In genomic region chr11:101462141-101462540, GRCm38 (mm10) we compare ENCODE assay signal across 15 mouse cellular contexts. TPM values are rescaled to one million over a fixed set of nuclear protein-coding genes. Genes with fewer than 3 reads are reported as not detected.
DNase-seq lines count a peak whose midpoint lies in the region; ATAC-seq lines count a peak whose summit lies in the region.
"Had no signal": no experiment of that assay in that cellular context is flagged by ENCODE, and none has a peak within 500 bp of the region (broad histone marks: within the 10 kb centered on the region; RNA-seq: fewer than 3 reads in every experiment).

No protein-coding gene starts in this region.

- H3K4me2 ChIP-seq in embryonic facial prominence, embryonic 13.5 days: no peak overlapping the region
- H3K4me2 ChIP-seq in hindbrain, embryonic 15.5 days: peak overlapping the region; percentile 71
- H3K4me2 ChIP-seq in midbrain, embryonic 16.5 days (ENCODE audit: low read length): peak overlapping the region; percentile 79
- H3K4me2 ChIP-seq: heart, embryonic 11.5 days had no signal

- DNase-seq in MN1 (ENCODE audit: low spot score): no peak
- DNase-seq: cerebellum, adult 18-20 months; heart, postnatal 36 days; lung, postnatal 10 days; right cerebral cortex, postnatal 25 days had no signal

- H3K9me3 ChIP-seq in megakaryocyte, embryonic 14.5 days: no peaks in the 10 kb centered on the region
- no peaks in the 10 kb centered on the region for H3K9me3 ChIP-seq in embryonic facial prominence, embryonic 13.5 days
- no peaks in the 10 kb centered on the region for H3K9me3 ChIP-seq in hindbrain, embryonic 15.5 days
- no peaks in the 10 kb centered on the region for H3K9me3 ChIP-seq in midbrain, embryonic 16.5 days (replicated peaks; ENCODE audit: control insufficient read depth, low read length, poor library complexity, severe bottlenecking)

- WGBS in embryonic facial prominence, embryonic 13.5 days: 84% methylated on average over 14 of the region's 14 CpGs
- WGBS in hindbrain, embryonic 15.5 days: 56% methylated on average over 14 of the region's 14 CpGs
- 58% methylated on average over 14 of the region's 14 CpGs for WGBS in midbrain, embryonic 16.5 days

- H3K27ac ChIP-seq in embryonic facial prominence, embryonic 13.5 days: no peak overlapping the region
- H3K27ac ChIP-seq in hindbrain, embryonic 15.5 days (replicated peaks): no peak overlapping the region; the same call in 1 of the 2 replicates
- H3K27ac ChIP-seq in midbrain, embryonic 16.5 days (ENCODE audit: low read length): peak overlapping the region; percentile 53
- H3K27ac ChIP-seq: liver, embryonic 14.5 days had no signal

- H3K9ac ChIP-seq in embryonic facial prominence, embryonic 13.5 days: 0 out of 2 replicates have a peak overlapping the region, but pooled peaks have one; percentile 2
- no peak overlapping the region for H3K9ac ChIP-seq in hindbrain, embryonic 15.5 days
- H3K9ac ChIP-seq in midbrain, embryonic 16.5 days (ENCODE audit: low read depth, low read length): 0 out of 2 replicates have a peak overlapping the region, but pooled peaks have one; percentile 38
- H3K9ac ChIP-seq: liver, embryonic 14.5 days had no signal

- peaks cover 56% of the 10 kb centered on the region for H3K36me3 ChIP-seq in megakaryocyte, embryonic 14.5 days (replicated peaks; ENCODE audit: low read length)
- H3K36me3 ChIP-seq in embryonic facial prominence, embryonic 13.5 days: peaks cover 53% of the 10 kb centered on the region
- H3K36me3 ChIP-seq in hindbrain, embryonic 15.5 days: peaks cover 51% of the 10 kb centered on the region
- peaks cover 40% of the 10 kb centered on the region for H3K36me3 ChIP-seq in midbrain, embryonic 16.5 days (ENCODE audit: control insufficient read depth, insufficient read depth, low read length)

- H3K4me1 ChIP-seq in megakaryocyte, embryonic 14.5 days: peaks cover 57% of the 10 kb centered on the region
- H3K4me1 ChIP-seq in embryonic facial prominence, embryonic 13.5 days: peaks cover 30% of the 10 kb centered on the region
- H3K4me1 ChIP-seq in hindbrain, embryonic 15.5 days (replicated peaks): peaks cover 41% of the 10 kb centered on the region
- peaks cover 33% of the 10 kb centered on the region for H3K4me1 ChIP-seq in midbrain, embryonic 16.5 days (ENCODE audit: control insufficient read depth, insufficient read depth, low read length)

- peaks cover 8% of the 10 kb centered on the region for H3K27me3 ChIP-seq in megakaryocyte, embryonic 14.5 days (replicated peaks)
- H3K27me3 ChIP-seq in embryonic facial prominence, embryonic 13.5 days: peaks cover 2% of the 10 kb centered on the region; the same call in 1 of the 2 replicates
- H3K27me3 ChIP-seq in hindbrain, embryonic 15.5 days: no peaks in the 10 kb centered on the region
- no peaks in the 10 kb centered on the region for H3K27me3 ChIP-seq in midbrain, embryonic 16.5 days (ENCODE audit: control insufficient read depth, insufficient read depth, low read depth, low read length)

- H3K4me3 ChIP-seq in megakaryocyte, embryonic 14.5 days (replicated peaks): peak overlapping the region; percentile 24
- H3K4me3 ChIP-seq in embryonic facial prominence, embryonic 13.5 days: no peak overlapping the region
- H3K4me3 ChIP-seq in hindbrain, embryonic 15.5 days: no peak overlapping the region
- H3K4me3 ChIP-seq in midbrain, embryonic 16.5 days (ENCODE audit: low read depth, low read length): no peak overlapping the region
- H3K4me3 ChIP-seq: erythroblast, embryonic 14.5 days had no signal

- no peak for ATAC-seq in megakaryocyte, adult 5-6 weeks (ENCODE audit: poor library complexity, severe bottlenecking)
- ATAC-seq in embryonic facial prominence, embryonic 13.5 days (ENCODE audit: insufficient number of reproducible peaks, insufficient read depth, low FRiP score, low TSS enrichment, low read depth): no peak
- no peak for ATAC-seq in hindbrain, embryonic 15.5 days (ENCODE audit: low FRiP score, low read depth)
- ATAC-seq in midbrain, embryonic 16.5 days: no peak
- ATAC-seq in erythroblast, adult 5-6 weeks (replicated peaks; ENCODE audit: low FRiP score, poor library complexity, severe bottlenecking): no peak
- ATAC-seq: CD4-positive, CD25-positive, alpha-beta regulatory T cell, adult 4 months had no signal

RNA-seq across cellular contexts. Expression of gene Rnd2, which starts 2.7 kb away (rescaled TPM):
- polyA plus RNA-seq in megakaryocyte, embryonic 14.5 days (2012; ENCODE audit: insufficient read depth, low replicate concordance): 2.6 and 2.9 TPM in 2 replicates
- 0.13 and 0.16 TPM in 2 replicates for total RNA-seq in megakaryocyte, adult 5-6 weeks (2015)
- 0.20 TPM in 1 of 2 replicates, not detected in the other for total RNA-seq in megakaryocyte, adult 5-6 weeks (2017)
- 14.0 and 16.8 TPM in 2 replicates for polyA plus RNA-seq in embryonic facial prominence, embryonic 13.5 days (2015; fragmentation: Nextera tagmentation; extraction: Ambion mirVana)
- 85.3 and 86.0 TPM in 2 replicates for polyA plus RNA-seq in hindbrain, embryonic 15.5 days (2015; fragmentation: Nextera tagmentation; extraction: Ambion mirVana)
- polyA plus RNA-seq in midbrain, embryonic 16.5 days (2015; fragmentation: Nextera tagmentation; extraction: Ambion mirVana): 67.7 and 76.5 TPM in 2 replicates
- not detected in 2 replicates for total RNA-seq in erythroblast, adult 5-6 weeks (2015; ENCODE audit: low replicate concordance)
- total RNA-seq in erythroblast, adult 5-6 weeks (2017; ENCODE audit: low replicate concordance): 1.4 TPM in 1 of 2 replicates, not detected in the other

RNA-seq across cellular contexts. Expression of gene Vat1, which starts 3.9 kb away (rescaled TPM):
- 47.7 and 94.2 TPM in 2 replicates for polyA plus RNA-seq in megakaryocyte, embryonic 14.5 days (2012; ENCODE audit: insufficient read depth, low replicate concordance)
- total RNA-seq in megakaryocyte, adult 5-6 weeks (2015): 7.3 and 10.8 TPM in 2 replicates
- 3.4 and 5.2 TPM in 2 replicates for total RNA-seq in megakaryocyte, adult 5-6 weeks (2017)
- 34.2 and 37.5 TPM in 2 replicates for polyA plus RNA-seq in embryonic facial prominence, embryonic 13.5 days (2015; fragmentation: Nextera tagmentation; extraction: Ambion mirVana)
- 123 and 135 TPM in 2 replicates for polyA plus RNA-seq in hindbrain, embryonic 15.5 days (2015; fragmentation: Nextera tagmentation; extraction: Ambion mirVana)
- polyA plus RNA-seq in midbrain, embryonic 16.5 days (2015; fragmentation: Nextera tagmentation; extraction: Ambion mirVana): 134 and 145 TPM in 2 replicates
- total RNA-seq in erythroblast, adult 5-6 weeks (2015; ENCODE audit: low replicate concordance): 12.3 and 16.1 TPM in 2 replicates
- total RNA-seq in erythroblast, adult 5-6 weeks (2017; ENCODE audit: low replicate concordance): 6.7 and 8.1 TPM in 2 replicates

RNA-seq across cellular contexts. Expression of gene Ifi35, which starts 13.9 kb away (rescaled TPM):
- 5.7 and 15.6 TPM in 2 replicates for polyA plus RNA-seq in megakaryocyte, embryonic 14.5 days (2012; ENCODE audit: insufficient read depth, low replicate concordance)
- 60.6 and 62.4 TPM in 2 replicates for total RNA-seq in megakaryocyte, adult 5-6 weeks (2015)
- total RNA-seq in megakaryocyte, adult 5-6 weeks (2017): 47.3 and 56.5 TPM in 2 replicates
- polyA plus RNA-seq in embryonic facial prominence, embryonic 13.5 days (2015; fragmentation: Nextera tagmentation; extraction: Ambion mirVana): 9.1 and 10.9 TPM in 2 replicates
- polyA plus RNA-seq in hindbrain, embryonic 15.5 days (2015; fragmentation: Nextera tagmentation; extraction: Ambion mirVana): 4.3 and 5.2 TPM in 2 replicates
- 2.5 and 3.1 TPM in 2 replicates for polyA plus RNA-seq in midbrain, embryonic 16.5 days (2015; fragmentation: Nextera tagmentation; extraction: Ambion mirVana)
- total RNA-seq in erythroblast, adult 5-6 weeks (2015; ENCODE audit: low replicate concordance): 71.9 and 78.0 TPM in 2 replicates
- total RNA-seq in erythroblast, adult 5-6 weeks (2017; ENCODE audit: low replicate concordance): 62.4 and 81.0 TPM in 2 replicates

RNA-seq across cellular contexts. Expression of gene Rpl27, which starts 20.0 kb away (rescaled TPM):
- polyA plus RNA-seq in megakaryocyte, embryonic 14.5 days (2012; ENCODE audit: insufficient read depth, low replicate concordance): 250 and 697 TPM in 2 replicates
- 334 and 336 TPM in 2 replicates for total RNA-seq in megakaryocyte, adult 5-6 weeks (2015)
- total RNA-seq in megakaryocyte, adult 5-6 weeks (2017): 2,102 and 2,594 TPM in 2 replicates
- polyA plus RNA-seq in embryonic facial prominence, embryonic 13.5 days (2015; fragmentation: Nextera tagmentation; extraction: Ambion mirVana): 342 and 404 TPM in 2 replicates
- 228 and 230 TPM in 2 replicates for polyA plus RNA-seq in hindbrain, embryonic 15.5 days (2015; fragmentation: Nextera tagmentation; extraction: Ambion mirVana)
- polyA plus RNA-seq in midbrain, embryonic 16.5 days (2015; fragmentation: Nextera tagmentation; extraction: Ambion mirVana): 185 and 220 TPM in 2 replicates
- 108 and 182 TPM in 2 replicates for total RNA-seq in erythroblast, adult 5-6 weeks (2015; ENCODE audit: low replicate concordance)
- 176 and 239 TPM in 2 replicates for total RNA-seq in erythroblast, adult 5-6 weeks (2017; ENCODE audit: low replicate concordance)

RNA-seq across cellular contexts. Expression of gene Ptges3l, which starts 37.0 kb away (rescaled TPM):
- 2.8 TPM in 1 of 2 replicates, not detected in the other for polyA plus RNA-seq in megakaryocyte, embryonic 14.5 days (2012; ENCODE audit: insufficient read depth, low replicate concordance)
- total RNA-seq in megakaryocyte, adult 5-6 weeks (2015): 0.43 and 2.5 TPM in 2 replicates
- total RNA-seq in megakaryocyte, adult 5-6 weeks (2017): 0.66 TPM in 1 of 2 replicates, not detected in the other
- polyA plus RNA-seq in embryonic facial prominence, embryonic 13.5 days (2015; fragmentation: Nextera tagmentation; extraction: Ambion mirVana): 5.5 and 8.1 TPM in 2 replicates
- 3.0 and 4.0 TPM in 2 replicates for polyA plus RNA-seq in hindbrain, embryonic 15.5 days (2015; fragmentation: Nextera tagmentation; extraction: Ambion mirVana)
- 3.0 and 3.1 TPM in 2 replicates for polyA plus RNA-seq in midbrain, embryonic 16.5 days (2015; fragmentation: Nextera tagmentation; extraction: Ambion mirVana)
- 2.9 TPM in 1 of 2 replicates, not detected in the other for total RNA-seq in erythroblast, adult 5-6 weeks (2015; ENCODE audit: low replicate concordance)
- total RNA-seq in erythroblast, adult 5-6 weeks (2017; ENCODE audit: low replicate concordance): not detected in 2 replicates
- polyA plus RNA-seq: erythroblast, embryonic 14.5 days had no signal
